10 mouse cellular contexts compared by ENCODE assay signal in the genomic region with DNA sequence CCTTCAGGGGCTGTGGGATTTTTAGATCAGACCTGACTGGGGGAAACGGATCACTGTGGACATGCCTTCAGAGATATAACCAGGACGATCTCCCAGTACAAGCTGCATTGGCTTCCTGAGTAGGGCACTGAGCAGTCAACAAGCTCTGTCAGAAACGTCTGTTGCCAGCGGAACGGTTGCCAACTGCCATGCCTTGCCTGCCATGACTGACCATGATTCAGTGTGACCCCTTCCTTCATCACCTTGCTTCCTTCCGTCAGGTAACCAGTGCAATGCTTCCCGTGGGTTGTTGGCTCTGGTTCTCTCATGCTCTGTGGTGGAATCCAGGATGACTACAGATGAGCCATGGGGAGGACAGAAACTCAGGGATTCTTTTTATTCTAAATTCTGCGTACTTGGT.
"Had no signal": no experiment of that assay in that cellular context is flagged by ENCODE, and none has a peak within 500 bp of the region (broad histone marks: within the 10 kb centered on the region; RNA-seq: fewer than 3 reads in every experiment).

No protein-coding gene starts in this region.

- DNase-seq: kidney, postnatal 10 days; kidney, postnatal 4 days; liver; lung, adult 18-20 months; lung, postnatal 10 days; lung, postnatal 36 days; retina, postnatal 1 day; right cerebral cortex, postnatal 25 days; spleen, adult 18-20 months; thymus, postnatal 25 days had no signal
